Mouse (Mus musculus) lung, postnatal 25 days (tissue): ENCODE measurements around the gene Mdga2.

Experiments
- DNase-seq: peaks from one replicate; pipeline ENCODE4 v3.0.0; 2022; ENCODE audit warnings: low spot score

Mdga2 gene

GRCm38 (mm10) chr12:67056621-67057020, 165.7 kb downstream of the Mdga2 start:
- DNase-seq: no peak

GRCm38 (mm10) chr12:67045099-67045750, 177.1 kb downstream of the Mdga2 start:
- no peak for DNase-seq

GRCm38 (mm10) chr12:67041865-67042264, 180.5 kb downstream of the Mdga2 start:
- DNase-seq: no peak

GRCm38 (mm10) chr12:67035509-67036261, 186.7 kb downstream of the Mdga2 start:
- no peak for DNase-seq

GRCm38 (mm10) chr12:67017192-67017591, 205.2 kb downstream of the Mdga2 start:
- no peak for DNase-seq

GRCm38 (mm10) chr12:67011368-67011767, 211.0 kb downstream of the Mdga2 start:
- DNase-seq: no peak

- no peak for DNase-seq
These were observed 212.0 kb downstream of the Mdga2 start for GRCm38 (mm10) chr12:67010318-67010717.

GRCm38 (mm10) chr12:67009191-67009590, 213.2 kb downstream of the Mdga2 start:
- DNase-seq: no peak

GRCm38 (mm10) chr12:66954129-66954528, 268.2 kb downstream of the Mdga2 start:
- DNase-seq: no peak

GRCm38 (mm10) chr12:66915741-66916140, 306.6 kb downstream of the Mdga2 start:
- DNase-seq: no peak

- no peak for DNase-seq
These were observed 323.0 kb downstream of the Mdga2 start for GRCm38 (mm10) chr12:66899366-66899765.

- DNase-seq: no peak
These were observed 325.6 kb downstream of the Mdga2 start for GRCm38 (mm10) chr12:66896790-66897189.

GRCm38 (mm10) chr12:66890296-66890695, 332.1 kb downstream of the Mdga2 start:
- DNase-seq: no peak

- no peak for DNase-seq
These were observed 333.1 kb downstream of the Mdga2 start for GRCm38 (mm10) chr12:66889276-66889675.

GRCm38 (mm10) chr12:66888636-66889035, 333.7 kb downstream of the Mdga2 start:
- DNase-seq: no peak

- DNase-seq: no peak
These were observed 356.1 kb downstream of the Mdga2 start for GRCm38 (mm10) chr12:66866199-66866598.

GRCm38 (mm10) chr12:66853167-66853566, 369.2 kb downstream of the Mdga2 start:
- no peak for DNase-seq

- no peak for DNase-seq
These were observed 382.0 kb downstream of the Mdga2 start for GRCm38 (mm10) chr12:66840336-66840735.

GRCm38 (mm10) chr12:66755653-66756052, 466.7 kb downstream of the Mdga2 start:
- DNase-seq: no peak

- DNase-seq: no peak
These were observed 487.8 kb downstream of the Mdga2 start for GRCm38 (mm10) chr12:66734536-66734935.

- no peak for DNase-seq
These were observed 497.9 kb downstream of the Mdga2 start for GRCm38 (mm10) chr12:66724474-66724873.

- DNase-seq: no peak
These were observed 514.0 kb downstream of the Mdga2 start for GRCm38 (mm10) chr12:66708334-66708733.

GRCm38 (mm10) chr12:66707431-66707830, 514.9 kb downstream of the Mdga2 start:
- DNase-seq: no peak

- DNase-seq: no peak
These were observed 517.3 kb downstream of the Mdga2 start for GRCm38 (mm10) chr12:66705015-66705414.
